Mouse (Mus musculus) megakaryocyte-erythroid progenitor cell, adult 5 weeks (primary cell): Measurements from ENCODE around the gene Ms4a4d. TPM values are rescaled to one million over a fixed set of nuclear protein-coding genes. Genes with fewer than 3 reads are reported as not detected.

ENCODE experiments used
- polyA plus RNA-seq: library from polyadenylated mRNA; stranded (reverse); fragments of >175 nt; gene quantifications from 2 replicates; pipeline ENCODE4 v1.2.3, GENCODE M21; 2012

The Ms4a4d gene
- polyA plus RNA-seq = not detected in 2 replicates

DNA sequence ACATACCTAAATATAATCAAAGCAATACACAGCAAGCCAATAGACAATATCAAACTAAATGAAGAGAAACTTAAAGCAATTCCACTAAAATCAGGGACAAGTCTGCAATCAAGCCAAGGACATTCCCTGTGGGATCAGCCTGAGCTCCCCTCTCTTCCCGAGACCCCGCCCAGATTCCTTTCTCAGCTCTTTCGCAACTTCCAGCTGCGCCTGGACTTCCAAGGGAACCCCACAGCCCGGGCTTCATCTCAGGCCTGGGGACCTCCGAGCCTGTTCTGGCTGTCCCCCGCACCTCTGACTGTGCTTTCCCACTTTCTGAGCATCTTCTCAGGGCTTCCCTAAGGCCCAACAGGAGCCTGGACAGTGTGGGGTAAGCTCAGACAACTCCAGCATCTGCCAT, at the start of gene Ms4a4d:
Ms4a4d (plus strand) TSS at position 209 of the 400 bp plus-strand sequence.

GRCm38 (mm10) chr19:11516246-11516645, 20.4 kb upstream of the Ms4a4d start, which contains the start of gene Ms4a6b:
Gene Ms4a6b, plus strand, starts transcription at chr19:11516512.

DNA sequence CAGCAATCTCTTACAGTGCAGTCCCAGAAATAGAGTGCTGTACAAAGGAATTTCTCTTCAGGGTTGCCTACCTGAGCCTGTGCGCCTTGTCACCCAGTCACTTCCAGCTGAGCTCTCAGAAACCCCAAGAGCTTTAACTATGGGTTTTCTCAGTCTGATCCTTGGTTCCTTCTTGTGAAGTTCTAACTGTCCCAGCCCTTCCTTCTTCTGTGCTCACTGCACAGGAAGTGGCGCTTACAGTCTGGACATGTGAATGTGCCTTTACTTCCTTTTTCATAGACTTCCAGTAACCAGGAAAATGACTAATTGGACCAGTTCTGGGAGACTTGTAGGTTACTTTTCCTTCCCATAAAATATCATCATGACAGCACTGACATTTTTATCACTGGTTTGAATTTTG, 68.0 kb downstream of the Ms4a4d start, which contains the start of gene Ms4a6d:
Ms4a6d (minus strand) TSS at position 247 of the 400 bp plus-strand sequence.

Other genes with a start within 250 kb of the Ms4a4d start
- 0.03 TPM in 1 of 2 replicates, not detected in the other for gene Ms4a14, start 222.3 kb upstream of the Ms4a4d start, polyA plus RNA-seq
- gene Ms4a7, start 200.7 kb upstream of the Ms4a4d start, polyA plus RNA-seq = not detected in 2 replicates
- 0.11 TPM in 1 of 2 replicates, not detected in the other for gene Ms4a4a, start 161.3 kb upstream of the Ms4a4d start, polyA plus RNA-seq
- 0.26 and 1.0 TPM in 2 replicates for gene Ms4a4c, start 132.0 kb upstream of the Ms4a4d start, polyA plus RNA-seq
- gene Ms4a4b, start 93.2 kb upstream of the Ms4a4d start, polyA plus RNA-seq = 3.5 and 4.9 TPM in 2 replicates
- 13.9 and 20.2 TPM in 2 replicates for gene Ms4a6c, start 67.4 kb upstream of the Ms4a4d start, polyA plus RNA-seq
- gene Gm8369, start 50.9 kb upstream of the Ms4a4d start, polyA plus RNA-seq = not detected in 2 replicates
- 1.8 and 2.7 TPM in 2 replicates for gene Ms4a6b, start 20.3 kb upstream of the Ms4a4d start, polyA plus RNA-seq
- gene Ms4a6d, start 68.0 kb downstream of the Ms4a4d start, polyA plus RNA-seq = 0.04 and 0.34 TPM in 2 replicates
- 0.68 and 0.94 TPM in 2 replicates for gene Ms4a2, start 86.9 kb downstream of the Ms4a4d start, polyA plus RNA-seq
- 26.2 and 44.0 TPM in 2 replicates for gene Ms4a3, start 104.0 kb downstream of the Ms4a4d start, polyA plus RNA-seq
- not detected in 2 replicates for gene Oosp2, start 123.8 kb downstream of the Ms4a4d start, polyA plus RNA-seq
- gene Oosp1, start 154.3 kb downstream of the Ms4a4d start, polyA plus RNA-seq = 0.11 and 0.26 TPM in 2 replicates
- not detected in 2 replicates for gene Oosp3, start 160.3 kb downstream of the Ms4a4d start, polyA plus RNA-seq
- not detected in 2 replicates for gene Gif, start 210.8 kb downstream of the Ms4a4d start, polyA plus RNA-seq
- 19.4 and 19.9 TPM in 2 replicates for gene Mrpl16, start 233.6 kb downstream of the Ms4a4d start, polyA plus RNA-seq